Mouse (Mus musculus) ovary, postnatal 14 days (tissue): Measurements from ENCODE around the gene Vav2.
A peak's percentile ranks its signal among the peaks of the same experiment; 100 is the strongest.

ENCODE experiments used
- DNase-seq: peaks from one replicate; pipeline ENCODE4 v3.0.0; 2022; ENCODE audit warnings: low spot score

Gene Vav2

DNA sequence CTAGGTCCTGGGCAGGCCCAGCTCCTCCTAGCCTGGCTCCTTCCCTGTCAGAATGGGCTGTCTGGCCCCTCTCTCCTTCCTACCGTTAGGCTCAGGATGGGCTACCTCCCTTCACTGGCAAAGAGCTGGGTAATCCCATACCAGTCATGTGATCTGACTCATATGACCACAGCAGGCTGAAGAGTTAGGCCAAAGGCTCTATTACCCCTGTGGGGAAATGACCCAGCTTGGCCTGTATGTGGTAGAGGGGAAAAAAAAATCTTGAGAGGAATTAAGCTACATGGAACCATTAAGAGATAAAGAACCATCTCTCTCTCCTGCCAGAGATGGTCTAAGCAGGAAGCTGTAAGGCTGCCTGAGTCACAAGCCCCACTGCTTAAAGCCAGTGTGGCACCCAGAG, 108.6 kb downstream of the Vav2 start:
- DNase-seq, result no peak

DNA sequence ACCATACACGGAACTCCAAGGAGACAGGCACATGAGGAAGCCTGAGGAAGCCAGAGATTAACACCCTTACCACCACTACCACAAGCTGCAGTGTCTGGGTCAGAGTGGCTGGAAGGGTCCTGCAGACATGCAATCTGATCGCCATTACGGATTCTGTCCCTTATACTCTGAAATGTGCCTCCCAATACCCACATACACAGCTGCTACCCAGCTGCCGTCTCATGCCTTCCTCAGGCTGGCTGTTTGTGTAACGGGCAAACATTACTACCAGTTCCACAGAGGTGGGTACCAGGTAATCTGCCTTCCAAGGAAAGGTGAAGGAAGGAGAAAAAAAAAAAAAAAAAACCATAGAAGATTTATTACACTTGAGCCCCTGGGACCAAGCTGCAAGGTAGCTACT, 110.7 kb downstream of the Vav2 start:
- no peak for DNase-seq

DNA sequence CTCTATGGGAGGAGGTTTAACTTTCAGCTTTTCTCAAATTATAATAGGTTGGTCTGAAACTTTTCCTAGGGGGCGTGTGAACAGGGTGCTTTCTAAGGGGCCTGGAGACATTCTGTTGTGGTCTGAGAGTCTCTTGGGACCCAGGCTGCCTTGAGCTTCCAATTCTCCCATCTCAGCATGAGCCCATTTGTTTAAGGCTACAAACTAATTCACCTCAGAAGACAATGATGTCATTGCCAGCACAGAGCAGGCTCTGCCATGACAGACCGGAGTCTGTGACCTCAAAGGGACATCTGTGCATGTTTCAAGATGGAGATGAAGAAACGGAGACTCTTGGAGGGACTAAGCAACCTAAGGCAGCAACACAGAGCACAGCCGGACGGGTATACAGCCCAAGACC, 112.6 kb downstream of the Vav2 start:
- no peak for DNase-seq

DNA sequence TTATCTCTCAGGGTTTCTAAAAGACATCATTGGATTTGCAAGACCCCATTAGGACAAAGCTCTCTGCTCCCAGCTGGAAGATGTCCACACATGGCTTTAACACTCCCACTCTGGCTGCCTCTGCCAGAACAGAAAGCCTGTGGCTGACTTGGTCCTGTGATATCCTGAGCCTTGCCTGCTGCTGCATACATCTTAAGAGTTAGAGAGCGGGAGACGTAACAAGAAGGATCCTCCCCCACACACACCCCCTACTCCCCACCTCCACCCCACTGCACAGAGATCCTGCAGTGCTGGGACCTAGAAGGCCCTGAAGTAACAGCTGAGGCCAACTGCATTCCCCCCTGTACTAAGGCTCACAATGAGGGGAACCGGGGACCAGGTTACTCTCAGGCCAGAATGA, 114.3 kb downstream of the Vav2 start:
- no peak for DNase-seq

DNA sequence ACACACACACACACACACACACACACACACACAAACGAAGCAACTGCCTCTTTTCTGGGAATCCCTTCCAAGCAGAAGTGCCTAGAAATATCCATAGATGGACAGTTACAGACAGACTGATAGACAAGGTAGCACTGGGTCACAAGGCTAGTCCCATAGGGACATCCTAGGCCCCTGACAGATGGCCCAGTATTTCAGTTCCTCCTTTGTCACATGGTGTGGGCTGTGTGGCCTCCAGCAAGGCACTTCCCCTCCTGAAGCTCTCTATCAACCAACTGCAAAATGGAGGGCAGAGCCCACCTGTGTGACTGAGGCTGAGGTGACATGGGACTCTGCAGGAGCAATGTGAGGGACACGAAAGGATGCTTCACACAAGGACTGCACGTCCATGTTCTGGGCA, 115.2 kb downstream of the Vav2 start:
- no peak for DNase-seq

DNA sequence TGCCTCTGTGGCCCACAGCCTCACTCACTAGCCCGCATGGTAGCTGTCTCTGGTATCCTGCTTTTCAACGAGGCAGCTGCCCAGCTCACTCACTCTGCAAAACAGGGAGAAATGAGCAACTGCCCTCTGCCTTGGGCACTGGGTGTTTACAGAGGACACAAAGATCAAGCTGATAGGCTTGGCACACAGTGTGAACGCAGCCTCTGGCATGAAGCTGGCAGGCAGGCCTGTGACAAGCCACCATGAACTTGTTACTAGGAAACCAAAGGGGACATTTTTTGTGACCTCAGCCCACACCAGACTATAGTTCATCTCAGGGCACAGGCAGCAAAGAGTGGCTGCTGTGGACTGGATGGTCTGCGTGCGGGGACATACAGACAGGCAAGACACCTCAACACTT, 115.9 kb downstream of the Vav2 start:
- DNase-seq, result no peak

DNA sequence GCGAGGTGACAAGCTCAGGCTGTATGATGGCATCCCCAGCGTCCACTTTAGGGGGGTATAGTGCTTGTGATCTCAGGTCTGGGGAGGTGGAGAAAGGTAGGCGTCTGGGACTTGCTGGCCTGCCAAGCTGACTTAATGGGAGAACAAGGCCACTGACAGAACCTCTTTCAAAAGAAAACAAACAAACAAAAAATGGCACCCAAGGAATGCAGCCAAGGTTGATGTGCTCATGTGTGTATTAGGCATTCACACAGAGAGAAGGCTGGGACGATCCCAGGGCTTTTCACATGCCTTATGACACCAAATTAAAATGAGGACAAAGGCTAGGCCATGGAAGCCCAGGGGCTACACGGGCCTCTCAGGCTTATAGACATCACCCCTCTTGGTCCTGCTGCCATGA, 116.6 kb downstream of the Vav2 start:
- DNase-seq, result no peak

DNA sequence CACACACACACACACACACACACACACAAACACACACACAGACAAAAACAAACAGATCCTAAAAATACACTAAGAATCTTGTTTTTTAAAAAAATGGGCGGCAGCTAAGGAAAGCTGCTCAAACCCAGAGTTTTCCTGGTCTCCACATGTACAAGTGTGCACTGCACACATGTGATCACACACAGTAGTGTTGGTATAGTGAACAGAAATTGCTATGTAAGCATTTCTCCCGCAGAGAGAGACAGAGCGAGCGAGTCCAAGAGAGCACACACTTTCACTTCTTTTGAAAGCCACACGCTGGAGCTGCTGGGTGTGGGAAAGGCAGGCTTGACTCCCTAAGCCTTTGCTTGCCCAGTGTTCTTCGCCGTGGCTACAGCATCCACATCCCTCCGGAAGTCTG, 120.2 kb downstream of the Vav2 start:
- DNase-seq, result no peak

DNA sequence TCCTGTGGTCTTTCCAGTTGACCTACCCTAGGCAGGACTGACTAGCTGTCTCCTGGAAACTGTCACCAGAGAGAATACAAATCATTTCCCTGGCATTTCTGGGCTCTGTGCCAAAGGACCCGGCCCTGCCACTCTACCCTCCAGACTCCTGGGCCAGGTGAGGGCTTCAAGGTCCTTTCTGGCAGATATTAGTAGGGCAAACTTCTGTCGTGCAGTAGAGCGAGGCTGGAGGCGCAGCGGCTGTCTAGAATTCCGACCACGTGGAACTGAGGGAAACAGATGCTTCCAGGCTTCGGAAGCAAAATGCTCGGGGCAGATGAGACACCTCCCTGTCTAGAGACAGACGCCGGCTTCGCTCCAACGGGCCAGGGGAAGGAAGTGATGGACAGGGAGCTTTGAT, 122.1 kb downstream of the Vav2 start:
- DNase-seq, result no peak

DNA sequence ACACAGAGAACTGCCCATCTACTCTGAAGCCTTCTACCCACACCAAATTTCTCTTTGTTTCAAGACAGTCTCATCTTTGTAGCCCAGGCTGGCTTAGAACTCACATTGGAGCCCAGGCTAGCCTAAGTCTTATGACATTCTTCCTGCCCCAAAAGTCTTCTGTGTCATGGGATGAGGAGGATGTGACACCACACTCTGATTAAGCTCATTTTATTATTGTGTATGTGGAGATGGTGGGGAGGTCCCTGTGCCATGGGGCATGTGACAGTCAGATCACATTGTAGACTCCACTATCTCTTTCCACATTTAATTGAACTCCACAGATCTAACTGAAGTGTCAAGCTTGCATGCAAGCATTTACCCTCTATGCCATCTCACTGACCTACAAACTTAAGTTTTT, 122.8 kb downstream of the Vav2 start:
- no peak for DNase-seq

DNA sequence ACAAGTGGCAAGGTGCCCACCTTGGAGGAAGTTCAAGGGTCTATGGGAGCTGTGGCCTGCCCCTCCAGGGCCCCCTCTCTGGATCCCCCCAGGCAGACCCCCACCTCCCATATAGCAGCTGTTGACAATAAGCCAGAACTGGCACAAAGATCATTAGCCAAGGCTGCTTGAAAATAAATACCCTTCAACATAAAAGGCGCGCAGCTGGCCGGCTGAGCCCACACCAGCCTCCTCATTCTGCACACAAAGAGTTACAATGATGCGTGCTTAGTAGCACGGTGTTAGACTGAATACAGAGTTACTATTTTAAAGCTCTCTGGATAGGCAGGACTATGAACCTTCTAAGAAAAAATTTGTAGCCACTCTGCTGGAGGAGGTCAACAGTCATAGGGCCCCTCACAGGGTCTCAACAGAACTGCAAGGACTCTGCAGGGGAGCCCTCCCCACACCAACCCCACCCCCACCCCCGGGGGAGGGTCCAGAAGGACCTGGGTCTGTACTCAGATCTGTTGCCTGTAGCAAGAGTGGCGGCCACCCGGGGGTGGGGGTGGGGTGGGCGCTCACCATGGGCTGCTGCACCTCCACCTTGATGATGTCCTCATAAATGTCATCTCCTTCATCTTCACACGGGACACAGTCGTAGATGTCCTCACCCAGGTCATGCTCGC, 125.3 kb downstream of the Vav2 start:
- DNase-seq, result no peak

DNA sequence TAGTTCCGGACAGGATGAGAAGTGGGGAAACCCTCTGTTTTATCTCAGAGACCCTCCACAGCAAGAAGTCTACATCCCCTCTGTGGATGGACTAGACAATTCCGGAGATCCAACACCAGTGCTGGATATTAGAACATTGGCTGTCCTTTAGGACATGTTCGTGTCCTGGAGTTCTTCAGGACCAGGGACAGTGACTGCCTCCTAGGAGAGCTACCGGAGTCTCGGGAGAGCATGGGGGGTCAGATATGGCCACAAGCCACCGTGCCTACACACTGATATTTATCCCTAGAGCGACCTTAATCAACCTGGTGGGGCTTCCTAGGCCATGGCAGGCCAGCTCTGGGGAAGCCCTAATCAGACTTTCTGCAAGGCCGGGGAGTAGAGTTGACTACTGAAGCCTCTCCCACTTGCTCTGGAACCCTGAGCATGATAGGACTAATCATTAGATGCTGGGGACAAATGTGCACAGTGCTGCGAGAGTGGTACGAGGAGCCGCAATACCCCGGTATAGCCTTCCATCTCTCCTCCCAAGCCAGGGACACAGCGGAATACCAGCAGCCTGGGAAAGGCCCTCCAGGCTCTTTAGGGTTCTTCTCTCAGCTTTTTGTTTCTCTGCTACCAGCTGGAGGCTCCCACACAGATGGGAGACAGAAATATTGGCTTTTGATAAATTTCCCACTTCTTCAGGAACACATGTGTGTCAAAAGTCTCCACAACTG, 125.9 kb downstream of the Vav2 start:
- no peak for DNase-seq

DNA sequence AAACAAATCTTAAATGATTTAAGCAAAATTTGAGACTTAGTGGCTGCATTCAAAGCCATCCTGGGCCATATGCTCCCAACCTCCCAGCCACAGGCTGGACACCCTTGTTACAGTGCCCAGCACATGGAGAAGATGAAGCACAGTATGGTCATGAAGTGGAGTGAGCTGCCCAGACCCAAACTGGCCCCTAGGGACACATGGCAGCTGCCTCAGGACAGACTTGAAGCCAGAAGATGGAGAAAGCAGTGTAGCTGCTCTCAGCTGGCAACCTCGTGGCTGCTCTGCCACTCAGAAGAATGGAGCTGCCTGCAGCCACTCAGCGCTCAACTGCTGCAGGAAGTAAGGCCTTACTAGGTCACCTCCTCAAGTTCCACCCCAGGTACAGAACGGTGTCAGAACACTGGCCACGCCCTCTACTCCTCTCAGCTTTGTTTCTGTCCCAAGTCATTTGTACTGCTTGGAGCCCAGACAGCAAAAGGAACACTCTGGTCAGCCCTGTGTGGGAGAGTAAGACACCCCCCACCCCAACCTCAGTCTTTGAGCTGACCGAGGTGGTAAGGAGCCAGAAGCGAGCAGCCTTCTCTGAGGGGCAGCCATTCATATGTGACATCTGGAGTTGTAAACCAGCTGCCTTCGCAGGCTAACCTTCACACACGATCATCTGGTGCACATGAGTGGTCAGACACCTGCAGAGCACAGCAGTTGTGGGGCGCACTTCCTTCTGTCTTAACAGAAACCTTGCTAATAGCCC, 130.0 kb downstream of the Vav2 start:
- DNase-seq, result no peak

DNA sequence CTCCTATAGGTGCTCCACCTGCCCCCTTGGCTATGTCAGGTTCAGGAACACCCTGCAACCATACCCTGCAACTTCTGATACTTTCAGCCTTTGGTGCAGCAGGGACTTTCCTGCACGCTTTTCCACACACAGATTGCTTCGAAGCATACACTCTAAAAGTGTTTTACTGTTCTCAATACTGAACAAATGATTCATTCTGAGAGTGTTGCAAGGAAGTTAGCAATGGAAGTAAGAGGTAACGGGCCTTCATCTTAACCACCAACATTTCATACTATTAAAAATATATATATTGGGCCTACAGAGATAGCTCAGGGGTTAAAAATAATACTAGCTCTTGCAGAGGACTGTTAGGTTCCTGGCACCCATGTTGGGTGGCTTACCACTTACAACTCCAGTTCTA, 132.1 kb downstream of the Vav2 start:
- DNase-seq, result no peak

DNA sequence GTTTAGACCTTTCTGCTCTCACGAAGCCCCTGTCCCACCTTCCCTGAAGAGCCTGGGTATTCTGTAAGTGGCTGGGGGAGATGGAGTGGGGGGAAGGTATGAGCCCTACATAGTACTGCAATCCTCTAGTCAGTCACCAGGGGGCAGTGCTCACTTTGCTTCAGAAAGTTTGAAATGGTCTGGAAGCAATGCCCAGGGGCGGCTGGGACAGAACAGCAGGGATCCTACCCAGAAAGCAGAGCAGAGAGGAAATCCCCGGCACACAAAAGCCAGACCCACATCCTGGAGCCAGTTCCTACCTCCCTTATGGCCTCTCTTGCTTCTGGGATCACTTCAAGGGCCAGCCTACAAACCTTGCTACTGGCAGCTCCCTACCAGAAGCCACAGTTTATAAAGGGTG, 137.8 kb downstream of the Vav2 start:
- peak; percentile 83 for DNase-seq

DNA sequence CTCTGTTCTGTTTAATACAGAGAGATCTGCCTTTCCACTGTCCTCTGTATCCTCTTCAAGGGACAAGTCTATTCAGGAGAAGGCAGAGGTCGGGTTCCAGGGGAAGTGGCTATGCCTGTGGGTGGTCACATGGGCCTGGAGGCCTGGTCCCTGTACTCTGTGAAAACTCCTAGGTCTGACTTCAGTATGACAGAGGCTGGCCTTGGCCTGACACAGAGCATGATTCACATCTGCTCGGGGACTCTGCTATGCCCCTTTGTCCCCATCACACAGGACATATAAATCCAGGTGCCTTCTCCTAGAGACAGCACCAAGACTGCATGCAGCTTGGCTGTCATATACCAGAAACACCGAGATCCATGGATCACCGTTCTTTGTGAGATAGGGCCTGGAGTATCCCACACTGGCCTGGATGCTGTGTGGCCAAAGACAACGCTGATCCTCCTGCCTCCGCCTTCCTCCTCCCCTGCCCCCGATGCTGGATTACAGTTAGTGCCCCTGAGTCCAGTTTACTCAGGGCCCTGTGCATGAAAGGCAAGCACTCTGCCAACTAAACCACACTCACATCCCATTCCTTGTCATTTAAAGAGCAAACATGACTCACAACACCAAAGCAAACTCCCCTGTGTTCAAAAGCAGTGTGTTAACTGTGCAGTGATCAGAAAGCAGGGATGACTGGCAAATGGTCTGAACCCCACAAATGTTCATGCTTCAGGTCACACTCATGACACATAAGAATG, 139.7 kb downstream of the Vav2 start:
- no peak for DNase-seq

DNA sequence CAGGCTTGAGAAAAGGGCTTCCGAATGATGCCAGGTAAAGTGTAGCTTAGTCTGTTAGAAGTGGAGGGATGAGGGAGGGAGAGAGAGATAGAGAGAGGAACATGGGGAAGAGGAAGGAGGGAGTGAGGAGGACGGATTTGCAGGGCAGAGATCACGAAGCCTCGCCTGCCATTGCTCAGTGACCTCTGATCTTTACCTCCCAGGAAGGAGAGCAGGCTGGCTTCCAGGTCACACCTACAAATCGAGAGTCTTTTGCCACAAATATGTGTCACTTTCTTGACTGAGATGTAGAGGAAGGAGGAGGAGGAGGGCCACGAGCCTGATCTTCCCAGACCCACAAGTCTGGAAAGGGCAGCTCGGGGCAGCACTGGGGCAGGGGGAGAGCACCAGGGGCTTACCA, 142.4 kb downstream of the Vav2 start:
- DNase-seq, result no peak

DNA sequence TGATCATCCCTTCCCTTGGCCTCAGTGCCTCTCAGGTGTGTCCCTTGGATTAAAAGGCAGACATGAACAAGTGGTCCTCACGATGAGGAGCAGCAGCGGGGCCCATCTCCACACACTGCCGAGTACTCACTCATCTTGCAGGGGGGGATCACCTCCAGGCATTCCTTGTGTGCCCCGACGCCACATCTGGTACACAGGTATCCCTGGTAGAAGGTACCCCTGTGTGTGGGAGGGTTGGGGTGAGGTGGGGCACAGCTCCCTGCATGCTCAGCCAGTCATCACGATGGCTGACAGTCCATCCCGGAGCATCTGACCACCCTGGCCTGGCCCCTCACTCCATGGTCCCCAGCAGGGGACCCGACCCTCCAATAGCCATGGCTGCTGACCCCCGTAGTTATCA, 145.1 kb downstream of the Vav2 start:
- DNase-seq, result no peak

DNA sequence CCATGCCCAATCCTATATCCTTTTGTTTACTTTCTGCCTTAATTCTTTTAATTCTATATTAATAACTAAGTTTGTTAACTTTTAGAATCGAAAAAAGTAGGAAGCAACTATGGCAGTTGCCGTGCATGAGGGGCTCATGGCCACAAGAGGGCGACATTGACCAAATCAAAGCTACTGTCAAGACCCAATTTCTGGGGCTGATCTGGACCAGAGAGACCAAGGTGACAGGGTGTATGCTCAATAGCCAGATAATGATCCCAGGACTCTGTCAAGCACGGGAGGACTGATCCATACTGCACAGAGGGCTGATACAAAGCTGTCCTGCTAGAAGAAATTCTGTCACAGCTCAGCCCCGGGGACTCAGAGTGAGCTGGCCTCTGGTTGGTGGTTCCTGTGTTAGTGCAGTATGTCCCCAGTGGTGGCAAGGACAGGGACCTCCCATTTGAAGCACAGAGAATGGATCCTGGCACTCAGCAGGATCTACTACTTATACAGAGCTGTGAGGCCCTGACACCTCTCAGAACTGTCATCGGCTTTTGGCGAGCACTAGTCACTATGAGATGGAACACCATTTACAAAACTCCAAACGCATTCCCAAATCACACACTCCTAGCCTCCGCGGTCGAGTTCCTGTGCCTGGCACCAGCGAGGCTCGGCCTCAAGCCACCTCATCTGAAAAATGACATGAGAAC, 145.8 kb downstream of the Vav2 start:
- peak; percentile 68 for DNase-seq

DNA sequence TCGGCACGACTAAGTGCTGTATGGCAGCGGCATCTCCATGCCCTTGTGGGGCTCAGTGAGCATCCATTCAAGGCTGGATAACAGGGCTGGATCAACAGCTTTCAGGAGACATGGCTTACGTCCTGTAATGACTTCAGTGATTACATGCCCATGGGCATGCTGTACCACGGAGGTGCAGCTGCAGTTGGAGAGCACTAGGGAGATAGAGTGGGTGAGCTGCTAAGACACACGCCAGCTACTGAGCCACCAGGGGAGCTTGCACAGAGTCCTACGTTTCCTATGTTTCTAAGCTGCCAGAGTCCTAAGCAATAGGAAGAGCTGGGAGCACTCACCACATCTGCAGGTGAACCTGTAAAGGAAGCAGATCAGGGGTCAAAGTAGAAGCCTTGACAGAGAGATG, 148.0 kb downstream of the Vav2 start:
- no peak for DNase-seq

DNA sequence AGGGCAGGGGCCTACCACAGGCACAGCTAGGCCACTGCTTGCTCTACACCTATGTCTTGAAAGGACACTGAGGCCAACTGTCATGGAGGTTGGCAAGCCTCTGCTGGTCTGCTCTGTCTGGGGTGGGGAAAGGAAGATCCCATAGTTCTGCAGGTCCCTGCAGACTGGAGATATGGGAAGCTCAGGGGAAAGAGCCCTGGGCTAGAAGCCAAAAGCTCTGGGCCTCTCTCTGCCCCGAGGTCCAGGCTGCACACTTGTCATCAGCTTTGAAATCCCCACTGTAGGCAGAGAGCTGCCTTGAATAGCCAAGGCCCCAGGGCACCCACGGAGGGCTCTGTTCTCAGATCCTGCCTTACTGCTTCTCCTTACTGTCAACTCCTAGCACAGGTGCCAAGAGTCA, 158.5 kb downstream of the Vav2 start:
- DNase-seq, result no peak

DNA sequence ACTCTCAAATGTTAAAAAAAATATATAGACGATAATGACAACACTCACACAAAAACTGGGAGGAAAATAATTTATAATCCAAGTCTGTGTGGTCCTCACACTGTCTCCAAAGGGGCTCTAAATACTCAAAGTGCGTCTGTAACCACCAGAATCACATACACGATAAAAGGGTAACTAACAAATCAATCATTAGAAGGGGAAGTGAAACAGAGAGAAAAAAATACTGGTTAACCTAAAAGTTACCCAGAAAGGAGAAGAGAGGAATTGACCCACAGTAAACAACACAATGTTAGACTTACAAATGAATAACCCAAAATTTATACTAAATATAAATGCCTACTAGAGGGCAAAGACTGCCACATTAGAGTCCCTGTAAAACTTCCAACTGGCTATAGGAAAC, 161.0 kb downstream of the Vav2 start:
- no peak for DNase-seq
